Mouse (Mus musculus) thymus, postnatal 10 days (tissue): ENCODE measurements at regions not wholly inside any gene's neighbourhood (a gene's known extent, or its start where the extent isn't known, plus 50 kb on each side); places are given as distances from the start of the nearest gene placed in this dataset.

Source experiments
- DNase-seq, 2 experiments: peaks; one replicate each; pipeline ENCODE4 v3.0.0; 2021; ENCODE audit warnings: low spot score in 2 of 2

- DNase-seq = no peak
These were observed 96.1 kb downstream of the Cct6b start for GRCm38 (mm10) chr11:82668026-82668425.

- DNase-seq = no peak
These were observed 100.0 kb downstream of the Cct6b start for GRCm38 (mm10) chr11:82664076-82664475.

DNA sequence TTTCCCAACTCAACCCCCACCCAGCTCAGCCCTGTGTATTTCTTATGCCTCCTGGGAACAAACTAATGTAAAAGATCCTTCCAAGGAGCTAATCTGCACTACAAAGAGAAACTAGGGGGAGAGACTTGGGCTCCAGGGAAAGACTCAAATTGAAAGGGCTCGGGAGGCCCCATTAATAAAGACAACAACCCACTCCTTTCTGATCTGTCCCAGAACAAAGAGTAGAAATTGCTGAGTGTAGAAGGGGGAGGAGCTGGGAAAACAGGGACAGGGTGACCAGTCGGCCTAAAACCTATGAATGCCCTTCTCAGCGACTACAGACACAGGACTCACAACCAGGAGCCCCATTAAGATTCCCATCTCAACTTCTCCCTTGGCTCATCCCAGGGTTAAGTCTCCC is 102.0 kb downstream of the Cct6b start:
- DNase-seq = no peak

DNA sequence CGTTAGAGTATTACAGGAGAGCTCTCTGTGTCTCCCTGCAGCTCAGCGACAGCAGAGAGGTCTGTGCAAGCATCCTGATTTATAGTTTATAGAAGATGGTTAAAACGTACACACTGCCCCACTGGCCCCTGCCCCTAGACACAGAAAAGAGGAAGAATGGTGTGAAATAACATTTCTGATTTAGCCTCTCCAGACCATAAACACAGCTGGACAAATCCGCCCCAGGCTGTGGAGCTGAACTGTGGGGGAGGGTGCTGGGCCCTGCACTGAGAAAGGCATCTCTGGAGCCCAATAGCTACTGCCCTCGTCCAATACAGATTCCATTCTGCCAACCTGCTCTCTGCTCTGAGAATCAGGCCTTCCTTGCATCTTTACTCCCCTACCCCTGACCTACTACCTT is 112.4 kb downstream of the Cct6b start:
- no peak for DNase-seq

GRCm38 (mm10) chr11:82638513-82638912 is 125.6 kb downstream of the Cct6b start:
- no peak for DNase-seq

- peak in 1 of 2 experiments; percentile 40 for DNase-seq
These were observed 131.9 kb downstream of the Cct6b start for GRCm38 (mm10) chr11:82632191-82632590.

GRCm38 (mm10) chr11:82631387-82631786 is 132.7 kb downstream of the Cct6b start:
- DNase-seq = no peak

- no peak for DNase-seq
These were observed 137.5 kb downstream of the Cct6b start for GRCm38 (mm10) chr11:82626501-82627111.

DNA sequence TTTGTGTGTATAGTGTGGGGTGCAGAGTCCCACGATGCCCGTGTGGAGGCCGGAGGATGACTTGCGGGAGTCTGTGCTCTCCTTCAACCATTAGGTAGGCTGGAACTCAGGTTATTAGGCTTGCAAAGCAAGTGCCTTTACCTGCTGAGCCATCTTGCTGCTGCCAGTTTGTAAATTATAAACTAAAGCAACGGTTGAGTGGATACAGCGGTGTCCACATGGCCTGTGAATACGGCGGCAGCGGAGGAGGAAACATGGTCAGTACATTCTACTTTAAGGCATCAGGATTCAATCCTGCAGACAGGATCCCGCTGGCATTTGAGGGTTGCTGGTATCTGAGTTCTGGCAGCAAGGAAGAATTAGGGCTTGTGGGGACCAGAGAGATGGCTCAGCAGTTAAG is 143.1 kb downstream of the Cct6b start:
- no peak for DNase-seq

DNA sequence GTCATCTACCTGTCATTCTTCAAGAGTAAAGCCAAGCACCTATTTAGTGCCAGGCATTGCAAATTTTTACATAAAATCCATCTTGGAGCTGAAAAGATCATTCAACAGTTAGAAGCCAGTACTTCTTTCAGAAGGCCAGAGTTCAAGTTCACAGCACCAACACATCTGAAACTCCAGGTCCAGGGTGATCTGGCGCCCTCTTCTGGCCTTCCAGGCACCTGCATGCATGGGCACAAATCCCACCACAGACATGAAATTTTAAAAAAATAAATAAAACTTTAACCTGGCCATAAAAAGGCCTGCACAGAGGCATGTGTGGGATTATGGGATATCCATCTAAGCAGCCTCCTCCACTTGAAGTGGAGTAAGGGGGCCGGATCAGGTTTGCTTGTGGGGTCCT is 144.7 kb downstream of the Cct6b start:
- DNase-seq = no peak

- no peak for DNase-seq
These were observed 145.7 kb downstream of the Cct6b start for GRCm38 (mm10) chr11:82618457-82618856.

GRCm38 (mm10) chr11:82616856-82617255 is 147.3 kb downstream of the Cct6b start:
- no peak for DNase-seq

DNA sequence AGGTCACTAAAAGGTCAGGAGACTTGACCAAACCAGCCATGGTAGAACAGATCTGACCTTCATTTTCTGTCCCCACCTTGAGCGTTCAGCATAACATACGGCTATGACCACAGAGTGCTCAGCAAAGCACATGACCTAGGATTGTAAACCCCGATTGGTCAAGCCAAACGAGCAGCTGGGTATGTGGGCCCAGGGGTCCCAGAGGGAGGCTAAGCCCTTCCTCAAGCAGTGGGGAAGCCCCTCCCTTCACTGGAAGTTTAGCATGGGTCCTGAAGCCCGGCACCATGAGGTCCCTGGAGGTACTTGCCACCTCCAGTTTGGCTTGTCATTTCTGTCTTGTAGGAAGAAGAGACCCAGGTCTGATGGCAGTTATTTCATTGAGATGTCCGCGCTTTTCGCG is 149.8 kb downstream of the Cct6b start:
- DNase-seq = no peak

GRCm38 (mm10) chr11:82613503-82613902 is 150.6 kb downstream of the Cct6b start:
- peak; percentile 47 to 80 for DNase-seq

DNA sequence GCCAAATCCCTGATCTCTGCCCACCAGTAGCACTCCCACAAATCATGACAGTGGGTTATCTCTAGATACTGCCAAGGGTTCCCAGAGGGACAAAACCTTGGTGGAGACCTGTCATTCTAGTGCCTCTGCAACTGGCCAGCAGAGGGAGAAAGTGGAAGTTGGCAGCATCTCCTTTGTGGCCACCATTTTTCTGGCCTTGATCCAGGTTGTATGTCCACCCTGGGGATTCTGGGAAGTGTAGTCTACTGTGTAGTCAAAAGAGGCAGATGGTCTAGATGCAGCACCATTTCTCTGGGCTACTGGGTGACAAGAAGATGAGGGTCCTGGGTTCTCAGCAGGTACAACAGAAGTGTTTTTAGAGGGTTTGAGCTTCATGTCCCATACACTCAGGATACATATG is 152.1 kb downstream of the Cct6b start:
- DNase-seq = no peak

- DNase-seq = no peak
These were observed 155.2 kb downstream of the Cct6b start for GRCm38 (mm10) chr11:82608963-82609362.

GRCm38 (mm10) chr11:82607661-82608060 is 156.5 kb downstream of the Cct6b start:
- DNase-seq = no peak

DNA sequence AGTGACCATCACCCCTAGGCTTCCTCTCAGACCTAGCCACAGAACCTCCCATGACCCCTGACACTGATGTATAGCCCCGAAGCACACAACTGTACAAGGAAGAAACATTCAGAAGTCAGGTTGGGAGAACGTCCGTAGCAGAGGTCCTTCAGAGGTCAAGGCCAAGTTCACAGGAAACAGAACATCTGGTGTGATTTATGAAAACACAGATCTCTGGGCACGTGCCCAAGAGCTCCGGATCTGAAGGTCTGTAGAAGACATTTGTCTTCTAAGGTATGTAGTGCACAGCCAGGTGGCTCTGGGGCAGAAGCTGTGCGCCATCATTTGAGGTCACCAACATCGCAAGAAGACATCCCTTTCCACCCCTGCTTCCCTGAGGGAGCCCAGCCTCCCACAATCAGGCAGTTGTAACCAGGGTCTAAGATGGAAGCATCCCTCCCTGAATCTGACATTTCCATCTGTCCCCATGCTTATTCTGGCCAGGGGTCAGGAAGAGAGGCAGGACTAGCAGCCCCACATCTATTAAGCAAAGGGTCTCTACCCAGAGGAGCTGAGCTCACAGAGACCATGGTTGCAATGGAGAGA is 159.8 kb downstream of the Cct6b start:
- DNase-seq = no peak

DNA sequence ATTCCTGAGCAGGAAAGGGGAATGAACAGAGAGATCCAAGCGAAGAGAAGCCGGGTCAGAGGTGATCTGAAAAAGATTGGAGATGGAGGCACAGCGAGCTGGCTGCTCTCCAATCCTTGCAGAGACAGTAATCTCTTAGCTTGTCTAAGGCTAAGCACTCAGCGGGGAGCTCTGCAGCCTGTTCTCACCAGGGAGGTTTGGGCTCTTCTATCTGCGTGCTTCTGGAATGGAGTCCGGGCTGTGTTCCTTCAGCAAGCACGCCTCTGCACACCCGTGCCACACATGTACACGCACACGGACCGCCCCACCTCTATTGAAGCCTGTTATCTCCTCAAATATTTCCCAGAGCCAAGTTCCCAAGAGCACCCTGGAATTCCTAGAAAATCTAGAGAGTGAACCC is 161.3 kb downstream of the Cct6b start:
- DNase-seq = no peak

GRCm38 (mm10) chr11:82602250-82602649 is 161.9 kb downstream of the Cct6b start:
- DNase-seq = no peak

DNA sequence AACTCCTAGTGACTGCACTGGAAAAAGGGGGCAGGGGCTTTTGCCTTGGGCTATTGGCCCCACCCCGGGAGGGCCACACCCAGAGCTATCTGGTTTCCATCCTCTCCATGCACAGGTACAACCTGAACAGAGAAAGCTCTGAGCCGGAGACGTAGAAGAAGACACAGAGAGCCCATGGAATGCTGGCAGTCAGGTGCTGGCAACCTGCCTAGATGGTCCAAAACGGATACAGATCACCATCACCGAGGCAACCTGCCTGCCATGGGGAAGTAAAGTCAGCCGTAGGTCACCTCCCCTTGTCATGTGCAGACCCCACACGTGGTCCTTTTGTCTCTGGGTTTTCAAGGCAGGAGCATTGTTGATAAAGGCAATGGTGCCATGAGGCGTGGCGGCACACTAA is 164.0 kb downstream of the Cct6b start:
- DNase-seq = no peak

GRCm38 (mm10) chr11:82597757-82598156 is 166.4 kb downstream of the Cct6b start:
- no peak for DNase-seq

DNA sequence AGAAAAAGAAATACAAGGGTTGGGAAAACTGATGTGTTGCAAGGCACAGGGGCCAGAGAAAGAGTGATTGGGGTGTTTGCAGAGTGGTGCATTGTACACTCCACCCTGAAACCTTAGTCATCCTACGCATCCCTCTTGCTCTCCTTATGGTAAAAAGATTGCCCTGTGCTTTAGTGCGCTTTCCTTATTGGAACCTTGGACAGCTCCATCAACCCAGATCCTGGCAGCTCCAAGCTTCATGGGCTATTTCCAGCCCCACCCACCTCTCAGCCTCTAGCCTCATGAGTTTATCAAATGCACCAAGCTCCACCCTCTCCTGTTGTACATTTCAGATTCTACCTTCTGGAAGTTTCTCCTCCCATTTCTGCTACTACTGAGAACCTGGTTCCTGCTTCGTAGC is 167.3 kb downstream of the Cct6b start:
- DNase-seq = no peak

- no peak for DNase-seq
These were observed 174.4 kb downstream of the Cct6b start for GRCm38 (mm10) chr11:82589761-82590160.
